Mouse (Mus musculus) cortical plate, adult 2 months (tissue): ENCODE results near the gene Csnk2a1.

Experiments used
- CTCF ChIP-seq: fragments of 200-500 bp; IDR thresholded peaks from 2 replicates; pipeline ENCODE4 v1.5.1; 2011; ENCODE audit warnings: mild to moderate bottlenecking, control low read depth, low read length; ENCODE audit not compliant: insufficient read depth; ENCODE audit errors: extremely low read depth
- POLR2A ChIP-seq: fragments of 200-500 bp; IDR thresholded peaks from 2 replicates; pipeline ENCODE4 v1.6.1; 2011; ENCODE audit warnings: mild to moderate bottlenecking, low read length, control low read depth; ENCODE audit not compliant: insufficient read depth; ENCODE audit errors: extremely low read depth

DNA sequence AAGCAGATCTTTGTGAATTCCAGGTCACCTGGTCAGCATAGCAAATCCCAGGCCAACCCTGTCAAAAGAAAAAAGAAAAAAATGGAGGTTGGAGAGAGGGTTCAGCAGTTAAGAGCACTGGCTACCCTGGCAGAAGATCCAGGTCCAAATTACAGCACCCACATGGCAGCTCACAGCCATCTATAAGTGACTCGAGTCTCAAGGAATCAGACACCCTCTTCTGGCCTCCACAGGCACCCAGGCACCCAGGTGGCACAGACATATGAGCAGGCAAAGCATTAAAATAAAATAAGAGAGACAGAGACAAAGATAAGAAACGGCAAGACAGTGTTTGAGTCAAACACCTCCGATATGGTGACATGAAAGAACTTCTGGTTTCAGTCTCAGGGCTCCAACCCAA lies 29.7 kb upstream of the Csnk2a1 start:
- TF ChIP-seq CTCF (no peak), POLR2A (no peak)
